Mouse (Mus musculus) MEL (cell line): Measurements from ENCODE around the gene Lhpp.

Experiments used
- CTCF ChIP-seq, 3 experiments: IDR thresholded peaks in 2 of 3; conservative IDR thresholded peaks in 1 of 3; 2 replicates each; pipeline ENCODE4 v1.5.1; 2011 to 2012; ENCODE audit warnings: low read length in 3 of 3, low read depth in 2 of 3, mild to moderate bottlenecking in 2 of 3, improper control_type of control experiment in 1 of 3, inconsistent platforms in 1 of 3, mixed read lengths in 1 of 3, moderate library complexity in 1 of 3; ENCODE audit not compliant: control insufficient read depth in 1 of 3, insufficient read depth in 1 of 3, poor library complexity in 1 of 3, severe bottlenecking in 1 of 3
- EP300 ChIP-seq, 2 experiments: IDR thresholded peaks; 2 replicates each; pipeline ENCODE4 v1.6.1; 2011; ENCODE audit warnings: improper control_type of control experiment in 2 of 2, low read length in 2 of 2, low read depth in 1 of 2, mild to moderate bottlenecking in 1 of 2
- GATA1 ChIP-seq: IDR thresholded peaks from 2 replicates; pipeline ENCODE4 v1.6.1; 2011; ENCODE audit warnings: low read depth, low read length, improper control_type of control experiment
- MEF2A ChIP-seq: IDR thresholded peaks from 2 replicates; pipeline ENCODE4 v1.6.1; 2014; ENCODE audit warnings: low read depth, mild to moderate bottlenecking, inconsistent platforms, low read length, improper control_type of control experiment; ENCODE audit not compliant: poor library complexity, insufficient replicate concordance, severe bottlenecking; ENCODE audit errors: extremely low read depth
- POLR2A ChIP-seq, 2 experiments: IDR thresholded peaks; 2 replicates each; pipeline ENCODE4 v1.6.1; 2011 to 2012; ENCODE audit warnings: low read length in 2 of 2, mild to moderate bottlenecking in 2 of 2, control low read depth in 1 of 2, improper control_type of control experiment in 1 of 2, low read depth in 1 of 2, moderate library complexity in 1 of 2; ENCODE audit not compliant: control insufficient read depth in 1 of 2, insufficient read depth in 1 of 2, poor library complexity in 1 of 2
- POLR2AphosphoS5 ChIP-seq: IDR thresholded peaks from 2 replicates; pipeline ENCODE4 v1.6.1; 2012; ENCODE audit warnings: low read depth, borderline replicate concordance, mild to moderate bottlenecking, inconsistent platforms, low read length, moderate library complexity, mixed read lengths
- SMC3 ChIP-seq: IDR thresholded peaks from 2 replicates; pipeline ENCODE4 v1.6.1; 2011; ENCODE audit warnings: low read depth, low read length, improper control_type of control experiment
- TCF12 ChIP-seq: IDR thresholded peaks from 2 replicates; pipeline ENCODE4 v1.6.1; 2014; ENCODE audit warnings: low read depth, mild to moderate bottlenecking, inconsistent platforms, low read length, improper control_type of control experiment, moderate library complexity

- TF ChIP-seq EP300 (IDR thresholded peaks at IDR 0.05; ENCODE audit: low read depth in 1 of 2, low read length in 2 of 2) (no peak), TCF12 (no peak), POLR2AphosphoS5 (no peak), POLR2A (IDR thresholded peaks at IDR 0.05; ENCODE audit: control insufficient read depth in 1 of 2, insufficient read depth in 1 of 2, low read depth in 1 of 2, low read length in 2 of 2, poor library complexity in 1 of 2) (no peak), GATA1 (no peak), SMC3 (no peak), CTCF (IDR thresholded peaks at IDR 0.05 in 2 of 3, conservative IDR thresholded peaks at IDR 0.05 in 1 of 3; ENCODE audit: control insufficient read depth in 1 of 3, insufficient read depth in 1 of 3, low read depth in 2 of 3, low read length in 3 of 3, poor library complexity in 1 of 3, severe bottlenecking in 1 of 3) (no peak), MEF2A (no peak)
These were observed 86.9 kb downstream of the Lhpp start for GRCm38 (mm10) chr7:132697258-132697796.
